Mouse (Mus musculus) ES-Bruce4 (cell line): Measurements from ENCODE around the gene Sh3rf3.

Experiments used
- CTCF ChIP-seq: IDR thresholded peaks from one replicate; pipeline ENCODE4 v1.8.1; 2011; ENCODE audit warnings: low read depth, low read length
- EP300 ChIP-seq: IDR thresholded peaks from 2 replicates; pipeline ENCODE4 v1.6.1; 2011; ENCODE audit warnings: low read depth, low read length; ENCODE audit not compliant: insufficient read depth
- POLR2A ChIP-seq: IDR thresholded peaks from one replicate; pipeline ENCODE4 v1.8.1; 2011; ENCODE audit warnings: low read length; ENCODE audit not compliant: insufficient read depth

DNA sequence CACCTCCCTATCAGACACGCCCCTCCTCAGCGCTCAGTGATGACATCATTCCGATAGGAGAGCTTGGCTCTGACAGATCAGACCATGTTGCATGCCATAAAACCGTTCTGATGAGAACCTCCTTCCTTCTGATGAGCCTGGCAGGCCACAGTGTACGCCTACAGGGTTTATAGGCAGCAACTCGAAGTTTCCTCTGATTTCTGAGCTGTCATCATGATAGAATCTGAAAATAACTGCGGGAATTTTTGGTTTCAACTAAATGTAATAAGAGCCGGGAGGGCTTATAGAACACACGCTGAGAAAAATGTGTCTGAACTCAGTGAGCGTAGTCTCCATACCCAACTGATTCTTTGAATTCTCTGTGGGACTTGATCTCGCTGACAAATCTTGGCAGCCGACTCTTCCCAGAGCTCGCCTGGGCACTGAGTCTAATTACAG lies 20.6 kb downstream of the Sh3rf3 start:
- no peak for TF ChIP-seq CTCF
- TF ChIP-seq POLR2A: no peak
- TF ChIP-seq EP300: no peak
